Mouse (Mus musculus) brain, adult 10 weeks (tissue): ENCODE data around the gene Anapc15-ps. TPM values are rescaled to one million over a fixed set of nuclear protein-coding genes. Genes with fewer than 3 reads are reported as not detected.

Source experiments
- polyA plus RNA-seq: library from polyadenylated mRNA; stranded (reverse); fragments of 350-450 nt; fragmentation: Illumina TruSeq; extraction: RNeasy Lipid Tissue Mini Kit (QIAGEN cat#74804); gene quantifications from one replicate; pipeline ENCODE4 v1.2.3, GENCODE M21; 2015; ENCODE audit warnings: low read depth, low replicate concordance

Gene Anapc15-ps
- polyA plus RNA-seq: not detected

DNA sequence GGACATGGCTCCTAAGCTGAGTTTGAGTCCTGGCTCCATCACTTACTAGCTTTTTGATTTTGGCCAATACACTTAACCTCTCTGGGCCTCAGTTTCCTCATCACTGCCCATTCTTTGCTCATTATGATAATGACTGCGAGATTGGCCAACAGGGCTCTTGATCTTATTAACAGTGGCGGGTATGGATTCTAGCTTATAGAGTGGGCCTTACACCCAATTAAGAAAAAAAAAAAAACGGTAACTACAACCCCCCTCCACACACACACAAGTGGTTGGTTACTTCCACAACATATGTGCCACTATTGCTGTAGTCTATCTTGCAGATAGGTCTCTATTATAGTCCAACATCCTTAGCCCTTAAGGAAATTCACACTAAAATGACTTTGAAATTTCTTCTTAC is at the start of gene Anapc15-ps:
Gene Anapc15-ps (minus strand): TSS at position 101 of the 400 bp plus-strand sequence.

Other genes starting within 250 kb of the Anapc15-ps start
- 216 TPM for gene Mrpl42, start 171.5 kb downstream of the Anapc15-ps start, polyA plus RNA-seq
- 259 TPM for gene Ube2n, start 158.3 kb downstream of the Anapc15-ps start, polyA plus RNA-seq
- 161 TPM for gene Nudt4, start 109.3 kb downstream of the Anapc15-ps start, polyA plus RNA-seq
- 0.33 TPM for gene Gm33543, start 169.5 kb upstream of the Anapc15-ps start, polyA plus RNA-seq